8 mouse cellular contexts compared by ENCODE assay signal in the genomic region with DNA sequence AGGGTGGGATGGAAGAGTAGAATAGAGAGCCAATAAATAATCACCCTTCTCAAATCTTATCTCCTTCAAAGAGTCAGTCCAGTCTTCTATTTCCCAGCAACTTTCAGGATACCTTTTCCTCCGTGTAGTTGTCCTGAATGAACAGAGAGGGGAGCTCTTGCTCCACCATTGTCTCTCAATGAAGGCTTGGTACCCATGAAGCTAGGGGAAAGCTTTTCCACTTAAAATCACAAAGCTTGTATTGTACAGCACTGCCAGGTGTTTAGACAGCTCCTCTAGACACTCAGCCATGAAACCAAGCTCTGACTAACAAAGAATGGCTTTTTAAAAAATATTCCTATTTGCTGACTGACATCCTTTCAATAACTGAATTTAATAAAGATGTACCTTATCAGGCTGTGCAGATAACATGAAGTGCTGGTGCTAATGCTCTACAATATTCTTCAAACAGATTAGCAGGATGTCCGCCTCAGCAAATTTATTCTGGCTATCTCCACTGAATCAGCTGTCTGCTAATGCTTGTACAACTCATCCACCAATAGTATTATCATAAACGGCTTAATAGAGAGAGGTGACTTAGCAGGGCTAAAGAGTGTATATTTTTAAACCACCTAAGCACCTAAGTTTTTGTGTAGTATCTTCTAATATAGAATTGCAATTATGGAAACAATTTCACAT.
DNase-seq lines count a peak whose midpoint lies in the region; ATAC-seq lines count a peak whose summit lies in the region.

No protein-coding gene starts in this region.

- H3K27me3 ChIP-seq in embryonic facial prominence, embryonic 14.5 days (replicated peaks; ENCODE audit: control insufficient read depth, insufficient read depth, low read length) = no peaks in the 10 kb centered on the region
- H3K27me3 ChIP-seq in limb, embryonic 10.5 days (ENCODE audit: low read depth, poor library complexity, severe bottlenecking) = no peaks in the 10 kb centered on the region

- DNase-seq in cerebellum, postnatal 25 days = no peak
- peak; percentile 44 for DNase-seq in 416B (ENCODE audit: low read depth)
- peak; percentile 57 for DNase-seq in embryonic facial prominence, embryonic 14.5 days (ENCODE audit: low spot score)
- peak; percentile 47 for DNase-seq in limb, embryonic 10.5 days (ENCODE audit: low spot score)
- DNase-seq in natural killer cell, adult 2 months (ENCODE audit: low spot score in 2 of 2) = no peak
- DNase-seq in kidney, adult 9 months = no peak

- no peaks in the 10 kb centered on the region for H3K4me1 ChIP-seq in embryonic facial prominence, embryonic 14.5 days (ENCODE audit: control insufficient read depth, insufficient read depth, low read length)
- peaks cover 28% of the 10 kb centered on the region for H3K4me1 ChIP-seq in limb, embryonic 10.5 days

- H3K4me2 ChIP-seq in embryonic facial prominence, embryonic 14.5 days (ENCODE audit: low read depth, low read length) = no peak overlapping the region

- H3K27ac ChIP-seq in embryonic facial prominence, embryonic 14.5 days (replicated peaks; ENCODE audit: low read depth, low read length) = no peak overlapping the region
- H3K27ac ChIP-seq in limb, embryonic 10.5 days = no peak overlapping the region

- no peak overlapping the region for H3K4me3 ChIP-seq in embryonic facial prominence, embryonic 14.5 days (ENCODE audit: low read depth, low read length)
- H3K4me3 ChIP-seq in limb, embryonic 10.5 days = no peak overlapping the region

- H3K9me3 ChIP-seq in embryonic facial prominence, embryonic 14.5 days (ENCODE audit: control insufficient read depth, low read length) = no peaks in the 10 kb centered on the region
- H3K9me3 ChIP-seq in limb, embryonic 10.5 days (replicated peaks) = no peaks in the 10 kb centered on the region

- 38% methylated on average over 3 of the region's 3 CpGs for WGBS in embryonic facial prominence, embryonic 14.5 days
- 54% methylated on average over 3 of the region's 3 CpGs for WGBS in limb, embryonic 10.5 days

- H3K9ac ChIP-seq in embryonic facial prominence, embryonic 14.5 days (ENCODE audit: low read depth, low read length) = no peak overlapping the region

- peak; percentile 56; the same call in 1 of the 2 replicates for ATAC-seq in cerebellum, adult (ENCODE audit: insufficient number of reproducible peaks, low FRiP score, low TSS enrichment)
- ATAC-seq in embryonic facial prominence, embryonic 14.5 days (ENCODE audit: low read depth) = peak; percentile 79; the same call in 1 of the 2 replicates
- ATAC-seq in CD4-positive, CD25-positive, alpha-beta regulatory T cell, adult 4 months = no peak

- no peaks in the 10 kb centered on the region for H3K36me3 ChIP-seq in embryonic facial prominence, embryonic 14.5 days (ENCODE audit: control insufficient read depth, insufficient read depth, low read length)
- no peaks in the 10 kb centered on the region for H3K36me3 ChIP-seq in limb, embryonic 10.5 days

Comparison
In these comparisons a context has a peak if more than half of its experiments do, and no peak if none do; other contexts are left out.
1. DNase-seq: peak in 416B (single experiment), embryonic facial prominence, embryonic 14.5 days (single experiment) and limb, embryonic 10.5 days (single experiment); none in cerebellum, postnatal 25 days (0 of 2), natural killer cell, adult 2 months (0 of 2) and kidney, adult 9 months (single experiment).